ENCODE assay signal across 9 mouse cellular contexts in the genomic region with DNA sequence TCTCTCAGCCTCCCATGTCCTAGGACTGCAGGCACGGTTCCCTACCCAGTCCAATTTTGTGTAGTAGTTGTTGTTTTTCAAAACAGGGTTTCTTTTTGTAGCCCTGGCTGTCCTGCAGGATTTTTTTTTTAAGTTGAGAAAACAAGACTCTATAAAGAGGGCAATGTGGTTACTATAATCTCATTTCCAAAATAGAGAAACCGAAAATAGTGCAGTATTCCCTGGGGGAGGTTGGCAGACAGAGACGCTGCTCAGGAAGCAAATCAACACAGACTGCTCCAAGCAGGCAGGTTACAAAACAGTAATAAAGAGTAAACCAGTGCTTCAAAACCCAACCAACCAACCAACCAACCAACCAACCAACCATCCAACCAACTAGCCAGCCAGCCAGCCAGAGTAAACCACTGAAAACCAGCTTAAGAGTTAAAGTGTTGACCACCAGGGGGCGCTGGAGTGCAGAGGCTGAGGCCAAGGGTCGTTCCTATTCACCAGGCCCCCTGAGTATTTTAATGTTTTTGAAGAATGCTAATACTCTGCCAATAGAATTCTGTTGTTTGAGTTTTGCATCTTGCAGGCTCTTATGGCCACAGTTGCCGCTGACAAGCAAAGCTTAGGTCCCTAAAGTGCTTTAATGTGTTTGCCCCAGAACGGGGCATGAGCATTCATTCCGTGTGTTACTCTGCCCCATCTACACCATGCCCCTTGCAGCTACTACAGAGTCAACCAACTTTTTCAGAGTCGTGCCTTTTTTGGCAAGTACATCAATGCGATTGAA. TPM values are rescaled to one million over a fixed set of nuclear protein-coding genes. Genes with fewer than 3 reads are reported as not detected.
A peak's percentile ranks its signal among the peaks of the same experiment; 100 is the strongest.
DNase-seq lines count a peak whose midpoint lies in the region; ATAC-seq and TF ChIP-seq lines count a peak whose summit lies in the region.
"Had no signal": no experiment of that assay in that cellular context is flagged by ENCODE, and none has a peak within 500 bp of the region (broad histone marks: within the 10 kb centered on the region; RNA-seq: fewer than 3 reads in every experiment).

No protein-coding gene starts in this region.

- no peak overlapping the region for H3K4me2 ChIP-seq in forebrain, embryonic 11.5 days (ENCODE audit: low read depth, low read length, severe bottlenecking)
- no peak overlapping the region for H3K4me2 ChIP-seq in forebrain, embryonic 12.5 days
- no peak overlapping the region for H3K4me2 ChIP-seq in liver, postnatal 0 days (ENCODE audit: low read depth, low read length)

- intact Hi-C loops in heart, postnatal 14 days (cut with DNase I) = loop anchor here (2.0 to 5.0 kb wide), 2 partner anchors 29 to 175 kb away; partner anchors contain the start of gene Cabp2

- peak; percentile 92 for TF ChIP-seq CTCF in liver, postnatal 0 days (IDR thresholded peaks at IDR 0.05; ENCODE audit: low read depth)
- TF ChIP-seq CTCF in spleen, adult 2 months (IDR thresholded peaks at IDR 0.05; ENCODE audit: extremely low read depth, insufficient read depth, insufficient read length, insufficient replicate concordance) = peak; percentile 77; the same call in 1 of the 2 replicates

- H3K4me3 ChIP-seq in forebrain, embryonic 11.5 days (ENCODE audit: low read depth, low read length) = no peak overlapping the region
- no peak overlapping the region for H3K4me3 ChIP-seq in forebrain, embryonic 12.5 days (replicated peaks)
- H3K4me3 ChIP-seq in liver, postnatal 0 days (ENCODE audit: low read depth, low read length) = no peak overlapping the region
- no peak overlapping the region for H3K4me3 ChIP-seq in spleen, adult 2 months (ENCODE audit: extremely low read depth, insufficient read depth, insufficient read length)

- H3K27me3 ChIP-seq in forebrain, embryonic 11.5 days (ENCODE audit: control insufficient read depth, insufficient read depth, low read length) = no peaks in the 10 kb centered on the region
- no peaks in the 10 kb centered on the region for H3K27me3 ChIP-seq in forebrain, embryonic 12.5 days
- H3K27me3 ChIP-seq in liver, postnatal 0 days (ENCODE audit: insufficient read depth, low read length) = no peaks in the 10 kb centered on the region
- no peaks in the 10 kb centered on the region for H3K27me3 ChIP-seq in spleen, adult 2 months (ENCODE audit: control insufficient read depth, insufficient read depth, low read length)

- no peak overlapping the region for H3K27ac ChIP-seq in forebrain, embryonic 11.5 days (ENCODE audit: low read depth, low read length)
- no peak overlapping the region for H3K27ac ChIP-seq in forebrain, embryonic 12.5 days
- H3K27ac ChIP-seq in liver, postnatal 0 days (ENCODE audit: low read depth) = no peak overlapping the region
- H3K27ac ChIP-seq in spleen, adult 2 months (ENCODE audit: insufficient read depth, low read length) = no peak overlapping the region

- 59% methylated on average over 10 of the region's 10 CpGs for WGBS in forebrain, embryonic 11.5 days
- WGBS in forebrain, embryonic 12.5 days = 54% methylated on average over 10 of the region's 10 CpGs
- 49% methylated on average over 10 of the region's 10 CpGs for WGBS in liver, postnatal 0 days (ENCODE audit: insufficient replicate concordance)
- WGBS in spleen, adult 2 months = 37% methylated on average over 10 of the region's 10 CpGs

- TF ChIP-seq POLR2A in spleen, adult 2 months (IDR thresholded peaks at IDR 0.05; ENCODE audit: low read depth, low read length) = no peak

- H3K4me1 ChIP-seq in forebrain, embryonic 11.5 days (replicated peaks; ENCODE audit: control insufficient read depth, insufficient read depth, low read length) = no peaks in the 10 kb centered on the region
- H3K4me1 ChIP-seq in forebrain, embryonic 12.5 days = no peaks in the 10 kb centered on the region
- peaks cover 23% of the 10 kb centered on the region; the same call in 1 of the 2 replicates for H3K4me1 ChIP-seq in liver, postnatal 0 days (ENCODE audit: insufficient read depth)
- no peaks in the 10 kb centered on the region for H3K4me1 ChIP-seq in spleen, adult 2 months (ENCODE audit: control insufficient read depth, insufficient read depth, insufficient read length)

- peak; percentile 81 for DNase-seq in forebrain, embryonic 11.5 days (ENCODE audit: low spot score)
- peak; percentile 63 for DNase-seq in urinary bladder, postnatal 14 days (ENCODE audit: low spot score)
- no peak for DNase-seq in urinary bladder, adult 2 months (ENCODE audit: low spot score)
- DNase-seq in cerebellum, postnatal 36 days = peak; percentile 75 to 78
- peak; percentile 75 to 83 for DNase-seq in heart, postnatal 14 days
- peak; percentile 81 for DNase-seq in liver, postnatal 0 days
- DNase-seq in spleen, adult 2 months (ENCODE audit: low read depth in 1 of 2, low spot score in 2 of 2) = peak; percentile 41 to 66

- no peaks in the 10 kb centered on the region for H3K9me3 ChIP-seq in forebrain, embryonic 11.5 days (ENCODE audit: control insufficient read depth, low read length)
- no peaks in the 10 kb centered on the region for H3K9me3 ChIP-seq in forebrain, embryonic 12.5 days
- H3K9me3 ChIP-seq in liver, postnatal 0 days (ENCODE audit: low read length) = no peaks in the 10 kb centered on the region

- no peak overlapping the region for H3K9ac ChIP-seq in forebrain, embryonic 11.5 days (ENCODE audit: low read length)
- H3K9ac ChIP-seq in forebrain, embryonic 12.5 days = no peak overlapping the region
- H3K9ac ChIP-seq in liver, postnatal 0 days (replicated peaks) = no peak overlapping the region

- no peak for TF ChIP-seq EP300 in liver, postnatal 0 days (IDR thresholded peaks at IDR 0.05; ENCODE audit: low read depth)

- no peaks in the 10 kb centered on the region for H3K36me3 ChIP-seq in forebrain, embryonic 11.5 days (ENCODE audit: control insufficient read depth, insufficient read depth, low read length)
- H3K36me3 ChIP-seq in forebrain, embryonic 12.5 days (replicated peaks) = no peaks in the 10 kb centered on the region
- H3K36me3 ChIP-seq in liver, postnatal 0 days (replicated peaks; ENCODE audit: insufficient read depth, low read length) = no peaks in the 10 kb centered on the region
- no peaks in the 10 kb centered on the region for H3K36me3 ChIP-seq in spleen, adult 2 months (ENCODE audit: control insufficient read depth, insufficient read depth, low read length)

- no peak for ATAC-seq in forebrain, embryonic 11.5 days (replicated peaks; ENCODE audit: low FRiP score)
- ATAC-seq in forebrain, embryonic 12.5 days (ENCODE audit: low FRiP score) = no peak
- no peak for ATAC-seq in liver, postnatal 0 days

RNA-seq across cellular contexts. Expression of gene Gstp2, which starts 6.1 kb away (rescaled TPM):
- 1.4 and 1.8 TPM in 2 replicates for polyA plus RNA-seq in forebrain, embryonic 11.5 days (2014; fragmentation: Nextera tagmentation; extraction: Ambion mirVana)
- polyA plus RNA-seq in forebrain, embryonic 12.5 days (2016; fragmentation: Nextera tagmentation; extraction: Ambion mirVana) = 1.6 and 5.5 TPM in 2 replicates
- 69.1 and 69.5 TPM in 2 replicates for polyA plus RNA-seq in urinary bladder, adult 2 months (2012; rRNA removed)
- total RNA-seq in heart, postnatal 14 days (2021) = 10 to 100 TPM; 80.8 to 90.7 TPM
- 5.8 and 6.4 TPM in 2 replicates for polyA plus RNA-seq in liver, postnatal 0 days (2015; fragmentation: Nextera tagmentation; extraction: Ambion mirVana)
- 17.9 and 132 TPM in 2 replicates for polyA plus RNA-seq in spleen, adult 2 months (2012; rRNA removed)
- total RNA-seq: neutrophil, adult 5-6 weeks had no signal

RNA-seq across cellular contexts. Expression of gene Gstp3, which starts 7.4 kb away (rescaled TPM):
- polyA plus RNA-seq in forebrain, embryonic 11.5 days (2014; fragmentation: Nextera tagmentation; extraction: Ambion mirVana) = not detected in 2 replicates
- polyA plus RNA-seq in forebrain, embryonic 12.5 days (2016; fragmentation: Nextera tagmentation; extraction: Ambion mirVana) = not detected in 2 replicates
- polyA plus RNA-seq in urinary bladder, adult 2 months (2012; rRNA removed) = 5.5 and 7.1 TPM in 2 replicates
- total RNA-seq in heart, postnatal 14 days (2021) = not detected
- polyA plus RNA-seq in liver, postnatal 0 days (2015; fragmentation: Nextera tagmentation; extraction: Ambion mirVana) = 64.5 and 67.3 TPM in 2 replicates
- polyA plus RNA-seq in spleen, adult 2 months (2012; rRNA removed) = 13.0 and 15.7 TPM in 2 replicates

RNA-seq across cellular contexts. Expression of gene Gstp1, which starts 14.1 kb away (rescaled TPM):
- polyA plus RNA-seq in forebrain, embryonic 11.5 days (2014; fragmentation: Nextera tagmentation; extraction: Ambion mirVana) = 347 and 365 TPM in 2 replicates
- 321 and 346 TPM in 2 replicates for polyA plus RNA-seq in forebrain, embryonic 12.5 days (2016; fragmentation: Nextera tagmentation; extraction: Ambion mirVana)
- 582 and 591 TPM in 2 replicates for polyA plus RNA-seq in urinary bladder, adult 2 months (2012; rRNA removed)
- total RNA-seq in heart, postnatal 14 days (2021) = 100 to 1,000 TPM; 257 to 271 TPM
- 428 and 442 TPM in 2 replicates for polyA plus RNA-seq in liver, postnatal 0 days (2015; fragmentation: Nextera tagmentation; extraction: Ambion mirVana)
- polyA plus RNA-seq in spleen, adult 2 months (2012; rRNA removed) = 179 and 335 TPM in 2 replicates

RNA-seq across cellular contexts. Expression of gene Cabp2, which starts 29.4 kb away (rescaled TPM):
- polyA plus RNA-seq in forebrain, embryonic 11.5 days (2014; fragmentation: Nextera tagmentation; extraction: Ambion mirVana) = not detected in 2 replicates
- not detected in 2 replicates for polyA plus RNA-seq in forebrain, embryonic 12.5 days (2016; fragmentation: Nextera tagmentation; extraction: Ambion mirVana)
- polyA plus RNA-seq in urinary bladder, adult 2 months (2012; rRNA removed) = not detected in 2 replicates
- not detected for total RNA-seq in heart, postnatal 14 days (2021)
- 0.38 and 0.43 TPM in 2 replicates for polyA plus RNA-seq in liver, postnatal 0 days (2015; fragmentation: Nextera tagmentation; extraction: Ambion mirVana)
- 7.0 and 8.3 TPM in 2 replicates for polyA plus RNA-seq in spleen, adult 2 months (2012; rRNA removed)
- total RNA-seq: neutrophil, adult 5-6 weeks had no signal

RNA-seq across cellular contexts. Expression of gene Ndufv1, which starts 39.3 kb away (rescaled TPM):
- polyA plus RNA-seq in forebrain, embryonic 11.5 days (2014; fragmentation: Nextera tagmentation; extraction: Ambion mirVana) = 174 and 198 TPM in 2 replicates
- polyA plus RNA-seq in forebrain, embryonic 12.5 days (2016; fragmentation: Nextera tagmentation; extraction: Ambion mirVana) = 186 and 204 TPM in 2 replicates
- polyA plus RNA-seq in urinary bladder, adult 2 months (2012; rRNA removed) = 157 and 167 TPM in 2 replicates
- total RNA-seq in heart, postnatal 14 days (2021) = 1,000 to 10,000 TPM; 1,061 to 1,067 TPM
- polyA plus RNA-seq in liver, postnatal 0 days (2015; fragmentation: Nextera tagmentation; extraction: Ambion mirVana) = 171 and 172 TPM in 2 replicates
- polyA plus RNA-seq in spleen, adult 2 months (2012; rRNA removed) = 65.5 and 71.3 TPM in 2 replicates
